Mouse (Mus musculus) myocyte (in vitro differentiated cells): Measurements from ENCODE around the gene Msh3. TPM values are rescaled to one million over a fixed set of nuclear protein-coding genes. Genes with fewer than 3 reads are reported as not detected.

ENCODE experiments used
- H3K27me3 ChIP-seq: one replicate; pipeline ENCODE4 v1.6.1; 2011; ENCODE audit not compliant: control insufficient read depth, insufficient read depth, insufficient read length
- H3K36me3 ChIP-seq: one replicate; pipeline ENCODE4 v1.6.1; 2011; ENCODE audit not compliant: control insufficient read depth, insufficient read depth
- H3K4me2 ChIP-seq: one replicate; pipeline ENCODE4 v1.6.1; 2011; ENCODE audit warnings: low read depth, control low read depth
- H3K4me3 ChIP-seq: one replicate; pipeline ENCODE4 v1.5.1; 2011; ENCODE audit warnings: mild to moderate bottlenecking, control low read depth, moderate library complexity
- H3K79me2 ChIP-seq: one replicate; pipeline ENCODE4 v1.6.1; 2011; ENCODE audit not compliant: control insufficient read depth, insufficient read depth
- H3ac ChIP-seq: one replicate; pipeline ENCODE4 v1.6.1; 2011; ENCODE audit not compliant: control insufficient read depth, insufficient read length
- CEBPB ChIP-seq: IDR thresholded peaks from 2 replicates; pipeline ENCODE4 v1.6.1; 2011; ENCODE audit warnings: mild to moderate bottlenecking, moderate library complexity; ENCODE audit not compliant: poor library complexity, insufficient read depth, severe bottlenecking
- E2F4 ChIP-seq: IDR thresholded peaks from one replicate; pipeline ENCODE4 v1.6.1; 2011; ENCODE audit warnings: mild to moderate bottlenecking, control low read depth, moderate library complexity; ENCODE audit not compliant: insufficient read depth
- MAX ChIP-seq: IDR thresholded peaks from one replicate; pipeline ENCODE4 v1.6.1; 2011; ENCODE audit warnings: low read depth, mild to moderate bottlenecking, control low read depth
- MYOD1 ChIP-seq, 3 experiments: IDR thresholded peaks; one replicate each; pipeline ENCODE4 v1.6.1; 2011; ENCODE audit warnings: control low read depth in 2 of 3, low read depth in 2 of 3, mild to moderate bottlenecking in 2 of 3, moderate library complexity in 1 of 3; ENCODE audit not compliant: insufficient read length in 2 of 3, control insufficient read depth in 1 of 3
- MYOG ChIP-seq, 3 experiments: IDR thresholded peaks; one replicate each; pipeline ENCODE4 v1.6.1; 2011; ENCODE audit warnings: control low read depth in 2 of 3, low read depth in 2 of 3, mild to moderate bottlenecking in 2 of 3; ENCODE audit not compliant: insufficient read length in 2 of 3, control insufficient read depth in 1 of 3, insufficient read depth in 1 of 3
- POLR2A ChIP-seq: IDR thresholded peaks from one replicate; pipeline ENCODE4 v1.6.1; 2011; ENCODE audit warnings: low read depth, mild to moderate bottlenecking, control low read depth, moderate library complexity; ENCODE audit not compliant: insufficient read length
- POLR2AphosphoS2 ChIP-seq: IDR thresholded peaks from one replicate; pipeline ENCODE4 v1.6.1; 2011; ENCODE audit warnings: low read depth, control low read depth; ENCODE audit not compliant: insufficient read length
- REST ChIP-seq: IDR thresholded peaks from one replicate; pipeline ENCODE4 v1.6.1; 2011; ENCODE audit warnings: mild to moderate bottlenecking, control low read depth, moderate library complexity; ENCODE audit not compliant: insufficient read depth, insufficient read length
- SRF ChIP-seq: IDR thresholded peaks from one replicate; pipeline ENCODE4 v1.6.1; 2011; ENCODE audit warnings: low read depth; ENCODE audit not compliant: control insufficient read depth, insufficient read length
- TCF12 ChIP-seq: IDR thresholded peaks from one replicate; pipeline ENCODE4 v1.6.1; 2011; ENCODE audit warnings: mild to moderate bottlenecking, control low read depth; ENCODE audit not compliant: poor library complexity, insufficient read depth, severe bottlenecking
- TCF3 ChIP-seq: IDR thresholded peaks from one replicate; pipeline ENCODE4 v1.6.1; 2011; ENCODE audit warnings: low read depth, control low read depth; ENCODE audit not compliant: insufficient read length
- USF1 ChIP-seq: IDR thresholded peaks from one replicate; pipeline ENCODE4 v1.6.1; 2011; ENCODE audit warnings: low read depth, mild to moderate bottlenecking, control low read depth, moderate library complexity
- polyA plus RNA-seq: library from polyadenylated mRNA; unstranded; fragments of >200 nt; fragmentation: generic; extraction: Trizol; gene quantifications from one replicate; pipeline ENCODE4 v1.2.1, GENCODE M21; 2012; ENCODE audit warnings: missing spikeins

Msh3 gene
- polyA plus RNA-seq, 1 experiment = 2.5 TPM

GRCm38 (mm10) chr13:92255480-92255879, 99.3 kb downstream of the Msh3 start:
- H3K79me2 ChIP-seq = no peaks in the 10 kb centered on the region
- no peak overlapping the region for H3K4me3 ChIP-seq
- H3K4me2 ChIP-seq = no peak overlapping the region
- no peaks in the 10 kb centered on the region for H3K27me3 ChIP-seq
- no peaks in the 10 kb centered on the region for H3K36me3 ChIP-seq
- no peak for TF ChIP-seq SRF
- no peak for TF ChIP-seq POLR2A
- TF ChIP-seq POLR2AphosphoS2 = no peak
- no peak for TF ChIP-seq TCF3
- TF ChIP-seq MYOD1 (IDR thresholded peaks at IDR 0.05; ENCODE audit: control insufficient read depth in 1 of 3, insufficient read length in 2 of 3, low read depth in 2 of 3) = no peak
- TF ChIP-seq E2F4 = no peak
- TF ChIP-seq MAX = no peak
- TF ChIP-seq REST = no peak
- no peak overlapping the region for H3ac ChIP-seq

GRCm38 (mm10) chr13:92253850-92254249, 101.0 kb downstream of the Msh3 start:
- no peak overlapping the region for H3K4me2 ChIP-seq
- no peaks in the 10 kb centered on the region for H3K36me3 ChIP-seq
- no peaks in the 10 kb centered on the region for H3K27me3 ChIP-seq
- no peak overlapping the region for H3ac ChIP-seq
- TF ChIP-seq TCF12 = no peak
- TF ChIP-seq TCF3 = no peak
- no peak for TF ChIP-seq MYOG (IDR thresholded peaks at IDR 0.05; ENCODE audit: control insufficient read depth in 1 of 3, insufficient read depth in 1 of 3, insufficient read length in 2 of 3, low read depth in 2 of 3)
- no peak for TF ChIP-seq MAX
- no peak for TF ChIP-seq MYOD1 (IDR thresholded peaks at IDR 0.05; ENCODE audit: control insufficient read depth in 1 of 3, insufficient read length in 2 of 3, low read depth in 2 of 3)
- TF ChIP-seq SRF = no peak
- no peak for TF ChIP-seq REST
- TF ChIP-seq E2F4 = no peak
- no peak for TF ChIP-seq POLR2A
- no peak for TF ChIP-seq USF1
- no peak overlapping the region for H3K4me3 ChIP-seq
- H3K79me2 ChIP-seq = no peaks in the 10 kb centered on the region

GRCm38 (mm10) chr13:92252331-92252730, 102.5 kb downstream of the Msh3 start:
- H3ac ChIP-seq = no peak overlapping the region
- no peaks in the 10 kb centered on the region for H3K36me3 ChIP-seq
- no peaks in the 10 kb centered on the region for H3K79me2 ChIP-seq
- H3K4me2 ChIP-seq = no peak overlapping the region
- H3K27me3 ChIP-seq = no peaks in the 10 kb centered on the region
- no peak overlapping the region for H3K4me3 ChIP-seq
- no peak for TF ChIP-seq POLR2AphosphoS2
- no peak for TF ChIP-seq SRF
- TF ChIP-seq MYOG (IDR thresholded peaks at IDR 0.05; ENCODE audit: control insufficient read depth in 1 of 3, insufficient read depth in 1 of 3, insufficient read length in 2 of 3, low read depth in 2 of 3) = no peak
- no peak for TF ChIP-seq TCF12
- TF ChIP-seq TCF3 = no peak
- no peak for TF ChIP-seq MYOD1 (IDR thresholded peaks at IDR 0.05; ENCODE audit: control insufficient read depth in 1 of 3, insufficient read length in 2 of 3, low read depth in 2 of 3)
- TF ChIP-seq CEBPB = no peak
- no peak for TF ChIP-seq REST

GRCm38 (mm10) chr13:92247576-92247975, 107.2 kb downstream of the Msh3 start:
- TF ChIP-seq MYOG (IDR thresholded peaks at IDR 0.05; ENCODE audit: control insufficient read depth in 1 of 3, insufficient read depth in 1 of 3, insufficient read length in 2 of 3, low read depth in 2 of 3) (no peak), SRF (no peak), POLR2AphosphoS2 (no peak), TCF12 (no peak)
- no peak overlapping the region for H3K4me2 ChIP-seq
- no peak overlapping the region for H3ac ChIP-seq
- no peaks in the 10 kb centered on the region for H3K79me2 ChIP-seq
- H3K4me3 ChIP-seq = no peak overlapping the region
- H3K36me3 ChIP-seq = no peaks in the 10 kb centered on the region
- H3K27me3 ChIP-seq = no peaks in the 10 kb centered on the region

GRCm38 (mm10) chr13:92246966-92247365, 107.8 kb downstream of the Msh3 start:
- Histone ChIP-seq H3K36me3 (no peaks in the 10 kb centered on the region), H3ac (no peak overlapping the region), H3K27me3 (no peaks in the 10 kb centered on the region), H3K4me3 (no peak overlapping the region), H3K4me2 (no peak overlapping the region), H3K79me2 (no peaks in the 10 kb centered on the region)
- TF ChIP-seq REST (no peak), CEBPB (no peak), MYOD1 (IDR thresholded peaks at IDR 0.05; ENCODE audit: control insufficient read depth in 1 of 3, insufficient read length in 2 of 3, low read depth in 2 of 3) (no peak), USF1 (no peak), MAX (no peak), TCF12 (no peak), POLR2AphosphoS2 (no peak), MYOG (IDR thresholded peaks at IDR 0.05; ENCODE audit: control insufficient read depth in 1 of 3, insufficient read depth in 1 of 3, insufficient read length in 2 of 3, low read depth in 2 of 3) (no peak)
